Mouse (Mus musculus) neural tube, postnatal 0 days (tissue): Measurements from ENCODE around the gene Plin3. TPM values are rescaled to one million over a fixed set of nuclear protein-coding genes. Genes with fewer than 3 reads are reported as not detected.

ENCODE experiments used
- microRNA counts: library from miRNA; unstranded; fragments of <30 nt; microRNA quantifications from one replicate; lab custom pipeline; 2015
- microRNA-seq: library from miRNA; unstranded; fragments of <30 nt; microRNA quantifications from one replicate; pipeline ENCODE4, GENCODE M21; 2016
- polyA plus RNA-seq: library from polyadenylated mRNA; unstranded; fragments of >200 nt; fragmentation: Nextera tagmentation; extraction: Ambion mirVana; gene quantifications from 2 replicates; pipeline ENCODE4 v1.2.1, GENCODE M21; 2015

Gene Plin3
- polyA plus RNA-seq, result 16.5 and 18.8 TPM in 2 replicates

DNA sequence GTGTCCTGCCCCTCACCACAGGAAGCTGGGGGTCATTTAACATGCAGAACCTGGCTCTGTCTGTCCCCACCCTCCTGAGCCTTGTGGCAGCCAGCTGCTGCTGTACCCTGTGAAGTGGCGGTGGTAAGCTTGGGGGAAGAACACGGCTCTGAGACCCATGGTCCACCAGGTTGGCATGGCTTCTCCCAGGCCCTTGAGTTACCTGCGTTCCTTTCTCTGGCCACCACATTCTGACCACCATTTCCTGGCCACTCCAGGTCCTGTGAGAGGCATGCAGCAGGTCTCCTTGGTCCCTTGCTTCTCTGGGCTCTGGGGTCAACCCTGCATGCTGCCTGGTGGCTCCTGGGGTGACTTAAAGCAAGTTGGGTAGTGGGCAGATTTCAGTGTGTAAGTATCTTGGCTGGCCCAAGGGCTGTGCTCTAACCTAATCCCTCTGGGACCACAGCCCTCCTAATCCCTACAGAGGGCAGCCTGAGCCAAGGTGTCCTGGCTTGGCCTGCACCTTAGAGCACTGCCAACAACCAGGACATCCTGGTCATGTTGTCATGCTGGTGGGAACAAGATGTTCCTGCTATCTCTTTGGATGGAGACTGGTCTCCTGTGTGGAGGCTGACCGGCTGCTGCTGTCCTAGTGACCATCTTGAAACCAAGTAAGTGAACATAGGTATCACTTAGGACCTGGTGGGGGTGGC is at the start of gene Plin3:
Gene Plin3, minus strand, starts transcription at position 343 of the 692 bp plus-strand sequence.

DNA sequence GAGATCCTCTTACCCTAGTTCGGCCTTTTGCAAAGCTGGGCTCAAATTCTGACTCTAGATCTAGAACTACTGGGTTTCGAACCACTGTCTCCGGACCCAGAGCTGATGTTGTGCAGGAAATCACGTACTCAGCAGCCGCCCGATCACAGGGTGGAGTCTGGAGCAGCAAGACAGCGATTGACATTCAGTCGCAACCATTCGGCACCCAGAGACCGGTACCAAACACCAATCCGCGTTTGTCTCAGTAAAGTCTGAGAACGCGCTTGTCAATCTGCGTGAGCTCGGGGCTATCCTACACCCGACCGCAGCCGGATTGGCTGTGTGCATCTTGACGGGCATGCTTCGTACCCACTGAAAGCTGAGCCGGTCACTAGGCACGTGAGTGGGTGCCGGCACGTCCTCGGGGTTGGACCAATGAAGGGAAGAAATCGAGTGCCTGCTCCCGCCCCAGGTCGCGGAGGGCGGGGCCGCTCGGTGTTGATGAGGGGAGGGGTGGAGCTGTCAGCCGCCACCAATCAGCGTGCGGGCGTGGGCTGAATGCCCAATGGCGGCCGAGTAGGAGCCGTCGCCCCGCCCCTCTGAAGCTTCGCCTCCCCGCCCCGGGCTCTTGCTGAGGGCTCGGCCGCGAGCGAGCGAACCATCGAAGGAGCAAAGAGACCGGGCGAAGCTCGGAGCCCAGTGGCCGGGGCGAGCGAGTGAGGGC is 32.9 kb upstream of the Plin3 start, which contains the start of gene Kdm4b:
Gene Kdm4b, plus strand, starts transcription at position 613 of the 703 bp plus-strand sequence.

DNA sequence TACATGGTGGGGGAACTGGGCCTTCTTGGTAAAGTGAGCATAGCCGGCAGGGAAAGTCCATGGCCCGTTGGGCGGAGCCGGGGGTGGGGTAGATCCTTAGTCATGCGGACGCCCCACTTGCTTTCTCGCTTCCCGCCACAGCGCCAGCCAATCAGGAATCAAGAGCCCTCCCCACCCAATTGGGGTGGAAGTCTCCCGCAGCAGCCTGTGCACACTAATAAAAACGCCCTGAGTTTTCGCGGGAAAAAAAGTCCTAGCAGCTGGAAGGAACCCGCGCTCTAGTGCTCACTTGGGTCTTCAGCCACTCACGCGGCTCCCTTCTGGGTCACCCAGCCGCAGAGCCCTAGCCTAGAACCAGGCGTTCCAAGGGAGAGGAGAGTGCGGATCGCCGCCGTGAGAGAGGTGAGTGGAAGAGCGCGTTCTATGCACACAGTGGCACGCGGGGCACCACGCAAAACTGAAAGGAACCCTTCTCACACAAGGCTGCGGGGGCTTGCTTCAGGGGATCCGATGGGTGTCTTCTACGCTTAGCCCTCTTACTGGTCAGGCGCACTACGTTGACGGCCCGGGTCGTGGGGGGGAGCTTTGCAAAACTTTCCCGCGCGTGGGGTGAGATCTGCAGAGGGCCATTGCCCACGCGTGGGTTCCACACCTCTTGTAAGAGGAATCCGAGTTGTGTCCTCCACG is 10.6 kb upstream of the Plin3 start, which contains the start of gene Uhrf1:
Gene Uhrf1, plus strand, starts transcription at position 162 of the 687 bp plus-strand sequence.

DNA sequence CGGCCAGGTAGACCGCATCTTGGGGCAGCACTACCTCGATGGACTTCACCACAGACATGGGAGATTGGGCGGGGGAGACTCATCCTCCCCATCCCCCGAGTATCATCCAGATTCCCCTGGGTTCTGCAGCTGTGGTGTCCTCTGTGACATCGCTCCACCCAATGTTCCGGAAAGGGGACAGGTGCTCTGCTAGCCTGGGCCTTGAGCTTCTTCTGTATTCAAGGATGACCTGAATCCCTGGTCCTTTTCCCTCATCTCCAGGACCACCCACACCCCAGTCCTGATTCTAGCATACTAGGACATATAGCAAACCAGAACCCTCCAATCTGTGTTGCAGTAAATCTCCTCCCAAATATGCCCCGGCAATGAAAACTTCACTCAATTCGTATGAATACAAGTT is 7.5 kb upstream of the Plin3 start, which contains the start of gene Arrdc5:
Gene Arrdc5, minus strand, starts transcription at position 101 of the 400 bp plus-strand sequence.

DNA sequence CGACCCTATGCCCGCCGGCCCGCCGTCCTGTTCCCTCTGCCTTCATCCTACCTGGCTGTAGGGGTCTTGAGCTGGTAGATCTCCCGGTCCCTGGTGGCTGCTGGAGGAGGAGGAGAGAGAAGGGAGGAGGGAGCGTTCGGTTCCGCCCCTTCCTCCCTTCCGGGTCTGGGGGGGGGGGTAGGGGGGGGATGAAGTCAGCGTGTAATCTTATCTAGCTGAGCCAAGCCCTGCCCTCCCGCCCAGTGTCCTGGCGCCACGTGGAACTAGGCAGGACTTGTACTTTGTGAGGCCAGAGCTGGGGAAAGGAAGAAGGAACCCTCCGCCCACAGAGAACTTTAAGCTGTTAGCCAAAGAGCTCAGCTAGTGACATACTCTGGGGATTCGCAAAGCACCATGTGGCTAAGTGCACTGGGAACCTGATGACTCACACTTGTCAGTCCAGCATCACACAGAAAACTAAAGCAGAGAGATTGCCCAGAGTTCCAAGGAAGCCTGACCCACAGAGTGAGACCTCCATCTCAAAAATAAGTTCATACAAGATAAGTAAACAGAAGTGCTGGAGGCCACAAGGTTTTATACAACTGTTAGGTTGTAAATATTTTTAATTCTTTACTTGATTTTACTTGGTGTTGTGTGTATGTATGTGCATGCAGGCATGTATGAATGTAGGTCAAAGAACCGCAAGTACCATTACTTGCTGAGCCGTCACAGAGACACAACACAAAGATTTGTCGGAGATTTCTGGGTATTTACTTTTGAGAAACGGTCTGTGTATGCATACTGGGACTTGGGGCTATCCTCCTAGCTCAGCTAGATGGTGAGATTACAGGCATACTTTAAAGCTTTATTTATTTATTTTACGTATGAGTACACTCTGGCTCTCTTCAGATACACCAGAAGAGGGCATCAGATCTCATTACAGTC is 15.8 kb downstream of the Plin3 start, which contains the start of gene Ticam1:
Gene Ticam1, minus strand, starts transcription at position 144 of the 924 bp plus-strand sequence.

DNA sequence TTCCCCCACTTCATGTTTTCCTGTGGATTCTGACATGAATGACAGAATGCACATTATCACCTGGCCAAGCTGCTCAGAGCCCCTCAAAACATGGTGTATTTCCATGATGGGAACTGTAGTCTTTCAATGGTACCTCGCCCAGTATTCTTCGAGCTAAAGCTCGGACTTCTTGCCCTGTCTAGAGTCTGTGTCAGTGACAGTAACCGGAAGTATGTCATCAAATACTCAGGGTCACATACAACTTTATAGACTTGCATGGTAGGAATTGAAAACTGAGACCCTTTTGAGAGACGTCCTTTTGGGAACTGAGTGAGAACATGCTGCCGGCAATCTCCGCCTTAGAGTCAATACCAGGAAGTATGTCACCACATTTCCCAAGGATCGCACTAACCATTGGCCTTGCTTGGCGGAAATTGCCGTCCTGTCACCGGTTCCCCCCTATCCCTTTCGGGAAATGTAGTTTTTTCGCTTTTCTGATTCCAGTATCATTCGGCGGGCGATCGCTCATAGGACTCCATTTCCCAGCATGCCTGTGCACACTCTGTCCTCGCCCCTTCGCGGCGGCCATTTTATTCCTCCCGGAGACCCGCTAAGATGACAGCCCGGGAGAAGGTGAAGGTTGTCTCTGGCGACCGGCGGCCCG is 36.3 kb downstream of the Plin3 start, which contains the start of gene Fem1a:
Gene Fem1a, plus strand, starts transcription at position 572 of the 643 bp plus-strand sequence.

MicroRNA genes within 50 kb of the gene (microRNA counts, 519-probe panel; counts per million panel counts)
- 40.5 counts per million for microRNA mmu-miR-7b (lab: Ali Mortazavi, UCI)

Small RNA genes lying within 50 kb of the gene (microRNA-seq; reads per million reads assigned to microRNA genes)
- gene Mir7b, result 1,565 reads per million, percentile 79 among the genes with 10 or more reads in this experiment

Other genes starting within 250 kb of the Plin3 start
- gene Ubxn6, start 217.8 kb downstream of the Plin3 start, polyA plus RNA-seq, result 64.8 and 72.3 TPM in 2 replicates
- 97.5 and 111 TPM in 2 replicates for gene Hdgfl2, start 213.2 kb downstream of the Plin3 start, polyA plus RNA-seq
- gene Plin4, start 183.1 kb downstream of the Plin3 start, polyA plus RNA-seq, result 0.09 and 0.15 TPM in 2 replicates
- gene Plin5, start 175.3 kb downstream of the Plin3 start, polyA plus RNA-seq, result 3.1 and 3.5 TPM in 2 replicates
- gene Lrg1, start 170.9 kb downstream of the Plin3 start, polyA plus RNA-seq, result 0.37 and 1.8 TPM in 2 replicates
- 17.3 and 18.0 TPM in 2 replicates for gene Sema6b, start 152.5 kb downstream of the Plin3 start, polyA plus RNA-seq
- 7.9 and 9.2 TPM in 2 replicates for gene Tnfaip8l1, start 130.4 kb downstream of the Plin3 start, polyA plus RNA-seq
- gene Mydgf, start 109.0 kb downstream of the Plin3 start, polyA plus RNA-seq, result 92.3 and 100 TPM in 2 replicates
- gene Dpp9, start 74.0 kb downstream of the Plin3 start, polyA plus RNA-seq, result 18.7 and 21.4 TPM in 2 replicates
- 14.0 and 16.3 TPM in 2 replicates for gene Fem1a, start 36.1 kb downstream of the Plin3 start, polyA plus RNA-seq
- 1.3 and 1.8 TPM in 2 replicates for gene Ticam1, start 16.1 kb downstream of the Plin3 start, polyA plus RNA-seq
- gene Arrdc5, start 7.4 kb upstream of the Plin3 start, polyA plus RNA-seq, result not detected in 2 replicates
- gene Uhrf1, start 10.4 kb upstream of the Plin3 start, polyA plus RNA-seq, result 6.1 and 7.9 TPM in 2 replicates
- gene Kdm4b, start 33.2 kb upstream of the Plin3 start, polyA plus RNA-seq, result 37.5 and 43.7 TPM in 2 replicates
- 159 and 196 TPM in 2 replicates for gene Ptprs, start 183.6 kb upstream of the Plin3 start, polyA plus RNA-seq
- gene Znrf4, start 219.6 kb upstream of the Plin3 start, polyA plus RNA-seq, result not detected in 2 replicates